Mouse (Mus musculus): Measurements from ENCODE around the gene Inip. TPM values are rescaled to one million over a fixed set of nuclear protein-coding genes. Genes with fewer than 3 reads are reported as not detected.

Gene Inip
- 10 to 100 TPM; 23.6 to 25.6 TPM for total RNA-seq (2021)
- long read RNA-seq, experiment 1, transcript Inip-203 (3 exons, 1,654 nt): major isoform, 11 of 25 reads
- long read RNA-seq, experiment 1, transcript Inip-201 (5 exons, 3,237 nt): minor isoform, 9 of 25 reads
- long read RNA-seq, experiment 1, partial matches to known transcripts: 0 of 25 reads
- long read RNA-seq, experiment 1, other reads (novel, unspliced or antisense): 3 of 25 reads
- long read RNA-seq, experiment 2, transcript Inip-201 (5 exons, 3,237 nt): major isoform, 19 of 39 reads
- long read RNA-seq, experiment 2, transcript Inip-203 (3 exons, 1,654 nt): minor isoform, 12 of 39 reads
- long read RNA-seq, experiment 2, partial matches to known transcripts: 0 of 39 reads
- long read RNA-seq, experiment 2, other reads (novel, unspliced or antisense): 4 of 39 reads

DNA sequence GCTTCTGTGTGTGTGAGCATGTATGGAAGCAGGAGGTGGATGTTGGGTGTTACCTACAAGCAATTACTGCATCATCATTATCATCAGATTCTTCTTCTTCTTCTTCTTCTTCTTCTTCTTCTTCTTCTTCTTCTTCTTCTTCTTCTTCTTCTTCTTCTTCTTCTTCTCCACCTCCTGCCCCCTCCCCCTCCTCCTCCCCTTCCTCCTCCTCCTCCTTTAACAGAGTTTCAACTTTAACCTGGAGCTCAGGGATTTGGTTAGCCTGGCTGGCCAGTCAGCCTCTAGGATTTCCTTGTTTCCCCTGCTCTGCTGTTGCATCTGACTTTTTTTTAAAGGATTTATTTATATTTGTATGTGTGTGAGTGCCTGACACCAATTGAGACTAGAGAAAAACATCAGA, at the start of gene Inip:
Gene Inip, minus strand, starts transcription at position 101 of the 400 bp plus-strand sequence.
- TF ChIP-seq CTCF (conservative IDR thresholded peaks at IDR 0.05): no peak
- H3K4me3 ChIP-seq: no peak within 1 kb of the TSS
- H3K27ac ChIP-seq: peak within 1 kb of the TSS; percentile 84
- DNase-seq (ENCODE audit: low spot score in 2 of 2): no peak

DNA sequence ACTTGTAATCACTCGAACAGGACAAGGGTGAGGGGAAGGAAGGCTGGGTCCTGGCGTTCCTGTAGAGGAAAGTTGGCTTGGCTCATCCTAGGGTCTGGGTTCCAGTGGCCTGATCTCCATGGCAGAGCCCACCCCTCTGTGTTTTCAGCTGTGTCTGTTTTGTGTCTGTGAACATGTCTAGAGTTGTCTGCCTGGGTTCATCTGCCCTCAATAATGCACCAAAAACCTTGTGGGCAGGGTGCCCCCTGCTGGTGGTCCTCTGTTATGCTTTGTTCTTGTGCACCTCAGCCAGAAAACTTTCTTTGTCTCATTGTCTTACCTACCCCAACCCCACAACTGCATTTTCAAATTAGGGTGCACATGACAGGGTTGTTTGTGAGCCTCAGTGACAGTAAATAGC, 48.8 kb upstream of the Inip start:
- Histone ChIP-seq H3K4me3 (no peak overlapping the region), H3K27ac (peak overlapping the region; percentile 78; the same call in 1 of the 2 replicates)
- TF ChIP-seq CTCF (conservative IDR thresholded peaks at IDR 0.05): peak; percentile 87
- peak; percentile 63 to 81 for DNase-seq (ENCODE audit: low spot score in 2 of 2)

GRCm38 (mm10) chr4:59847447-59847846, 46.1 kb upstream of the Inip start:
- Histone ChIP-seq H3K4me3 (no peak overlapping the region), H3K27ac (peak overlapping the region; percentile 12; the same call in 1 of the 2 replicates)
- no peak for TF ChIP-seq CTCF (conservative IDR thresholded peaks at IDR 0.05)
- DNase-seq (ENCODE audit: low spot score in 2 of 2): no peak

DNA sequence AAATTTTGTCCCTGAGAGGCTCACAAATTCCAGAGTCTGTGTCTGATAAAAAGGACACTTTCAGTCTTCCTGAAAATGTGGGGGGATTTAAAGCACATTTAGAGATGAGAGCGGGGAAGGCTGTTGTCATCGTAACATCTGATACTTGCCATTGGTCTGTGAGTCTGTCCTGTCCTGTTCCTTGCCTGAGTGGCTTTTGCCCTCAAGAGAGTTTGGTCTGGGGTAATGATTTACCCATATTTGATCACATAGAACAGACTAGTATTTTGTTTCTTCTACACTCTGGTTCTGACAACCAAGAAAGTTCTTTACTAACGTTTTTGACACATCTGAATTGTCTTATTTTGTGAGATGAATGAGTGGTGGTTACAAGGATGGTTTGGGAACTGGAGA, 43.9 kb upstream of the Inip start:
- H3K27ac ChIP-seq: peak overlapping the region; percentile 12; the same call in 1 of the 2 replicates
- no peak for DNase-seq (ENCODE audit: low spot score in 2 of 2)
- TF ChIP-seq CTCF (conservative IDR thresholded peaks at IDR 0.05): no peak
- H3K4me3 ChIP-seq: no peak overlapping the region

DNA sequence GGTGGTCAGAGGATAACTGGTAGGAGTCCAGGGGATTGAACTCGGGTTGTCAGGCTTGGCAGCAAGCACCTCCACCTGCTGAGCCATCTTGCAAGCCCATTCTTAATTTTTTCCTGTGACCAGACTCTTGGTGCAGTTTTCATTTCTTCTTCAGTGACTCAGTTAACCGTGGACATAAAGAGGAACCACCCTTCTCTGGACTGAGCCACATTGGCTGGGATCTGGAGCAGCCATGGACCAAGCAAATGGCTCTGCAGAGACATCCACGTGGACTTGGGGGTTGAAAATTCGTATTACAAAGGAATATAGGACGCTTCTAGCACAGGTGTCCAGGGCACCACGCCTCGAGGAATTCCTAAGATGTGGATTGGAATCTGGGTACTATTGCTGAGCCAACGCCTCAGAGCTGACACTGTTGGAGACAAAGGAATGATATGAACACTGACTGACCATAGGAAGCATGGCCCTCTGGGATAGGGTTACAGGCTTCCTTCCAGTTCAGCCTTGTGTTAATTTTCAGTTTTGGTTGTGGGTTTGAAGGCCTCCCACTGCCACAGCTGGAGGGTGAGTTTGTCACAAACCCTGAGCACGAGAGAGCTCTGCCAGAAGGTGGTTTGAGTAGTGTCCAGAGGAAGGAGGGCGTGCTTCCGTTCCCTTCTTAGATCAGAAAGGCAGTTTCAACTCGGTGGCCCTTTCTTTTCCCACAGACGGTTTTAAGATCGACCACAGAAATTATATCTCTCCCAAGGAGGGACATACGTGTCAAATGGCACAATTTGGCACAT, 43.3 kb upstream of the Inip start:
- Histone ChIP-seq H3K4me3 (no peak overlapping the region), H3K27ac (peak overlapping the region; percentile 12; the same call in 1 of the 2 replicates)
- TF ChIP-seq CTCF (conservative IDR thresholded peaks at IDR 0.05): no peak
- no peak for DNase-seq (ENCODE audit: low spot score in 2 of 2)

DNA sequence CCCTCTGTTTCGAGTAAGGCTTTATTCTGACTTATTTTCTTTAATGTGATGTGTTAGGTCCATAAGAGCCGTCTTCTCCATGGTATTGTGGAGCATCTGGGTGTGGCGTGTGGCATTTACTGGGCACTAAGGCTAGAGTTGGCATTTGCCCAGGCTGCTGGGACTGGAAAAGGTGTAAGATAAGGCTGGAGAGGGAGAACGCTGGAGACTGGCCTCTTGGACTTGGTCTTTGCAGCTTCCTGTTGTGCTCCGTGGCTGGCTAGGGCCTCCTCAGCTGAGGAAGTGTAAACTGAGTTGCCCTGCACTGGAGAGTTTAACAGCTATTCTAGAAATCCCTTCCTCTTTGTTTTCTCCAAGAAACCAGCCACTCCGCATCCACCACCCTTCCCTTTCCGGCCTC, 36.3 kb upstream of the Inip start:
- TF ChIP-seq CTCF (conservative IDR thresholded peaks at IDR 0.05): no peak
- Histone ChIP-seq H3K27ac (peak overlapping the region; percentile 25; the same call in 1 of the 2 replicates), H3K4me3 (no peak overlapping the region)
- no peak for DNase-seq (ENCODE audit: low spot score in 2 of 2)

GRCm38 (mm10) chr4:59832810-59833209, 31.4 kb upstream of the Inip start:
- DNase-seq (ENCODE audit: low spot score in 2 of 2): no peak
- no peak for TF ChIP-seq CTCF (conservative IDR thresholded peaks at IDR 0.05)
- no peak overlapping the region for H3K4me3 ChIP-seq
- no peak overlapping the region for H3K27ac ChIP-seq

DNA sequence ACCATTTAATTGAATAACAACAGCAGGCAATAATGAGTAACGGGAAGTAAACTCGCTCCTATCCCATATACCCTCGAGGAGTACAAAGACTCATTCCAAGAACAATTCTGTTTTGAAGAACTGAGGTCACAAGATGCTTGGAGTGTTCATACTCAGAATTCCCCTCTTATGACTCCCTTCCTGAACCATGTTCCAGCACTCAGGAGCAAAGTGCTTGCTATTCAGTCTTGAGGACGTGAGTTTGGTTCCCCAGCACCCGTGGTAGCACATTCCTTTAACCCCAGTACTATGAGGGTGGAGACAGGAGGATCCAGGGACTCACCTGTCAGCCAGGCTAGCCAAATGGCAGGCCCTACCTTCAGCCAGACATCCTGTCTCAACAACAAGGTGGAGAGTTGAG, 29.6 kb upstream of the Inip start:
- no peak for DNase-seq (ENCODE audit: low spot score in 2 of 2)
- Histone ChIP-seq H3K4me3 (no peak overlapping the region), H3K27ac (no peak overlapping the region)
- no peak for TF ChIP-seq CTCF (conservative IDR thresholded peaks at IDR 0.05)

GRCm38 (mm10) chr4:59829072-59829471, 27.7 kb upstream of the Inip start:
- Histone ChIP-seq H3K4me3 (no peak overlapping the region), H3K27ac (peak overlapping the region; percentile 37; the same call in 1 of the 2 replicates)
- no peak for TF ChIP-seq CTCF (conservative IDR thresholded peaks at IDR 0.05)
- DNase-seq (ENCODE audit: low spot score in 2 of 2): no peak

DNA sequence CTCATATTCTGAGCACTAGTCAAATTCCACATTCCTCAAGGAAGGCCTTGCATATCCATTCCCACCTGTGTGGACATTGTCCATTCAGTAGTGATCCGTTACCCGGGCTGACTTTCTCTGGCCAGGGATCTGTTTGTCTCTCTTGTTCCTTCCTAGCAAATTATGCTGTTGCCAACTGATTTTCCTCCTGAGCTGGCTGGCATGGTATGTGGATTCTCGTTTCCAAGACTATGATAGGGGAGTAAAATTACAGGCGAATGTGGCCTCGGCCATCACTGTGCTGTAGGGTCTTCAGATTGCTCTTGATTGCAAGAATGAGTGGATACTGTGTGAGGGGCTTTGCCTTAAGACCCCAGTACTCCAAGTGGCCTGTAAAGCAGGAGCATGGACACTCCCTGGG, 25.0 kb upstream of the Inip start:
- no peak for TF ChIP-seq CTCF (conservative IDR thresholded peaks at IDR 0.05)
- DNase-seq (ENCODE audit: low spot score in 2 of 2): no peak
- H3K27ac ChIP-seq: peak overlapping the region; percentile 73
- H3K4me3 ChIP-seq: no peak overlapping the region

DNA sequence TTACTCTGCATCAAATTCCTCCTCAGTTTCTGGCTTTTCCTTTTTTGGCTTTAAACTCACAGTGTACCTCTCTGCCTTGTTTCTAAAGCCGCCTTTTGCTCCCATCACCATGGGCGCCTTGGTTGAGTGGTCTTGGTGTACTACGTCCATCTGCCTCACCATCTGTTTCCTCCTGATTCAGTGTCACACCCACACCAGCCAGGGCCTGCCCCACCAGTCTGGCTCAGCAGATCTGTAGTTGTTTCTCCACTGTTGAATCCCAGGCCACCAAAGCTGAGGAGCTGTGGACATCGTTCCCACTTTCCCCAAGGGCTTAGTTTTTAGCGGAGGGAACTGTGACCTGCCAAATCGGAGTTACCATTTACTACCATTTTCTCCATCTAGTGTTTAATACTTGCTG, 24.2 kb upstream of the Inip start:
- Histone ChIP-seq H3K27ac (peak overlapping the region; percentile 73), H3K4me3 (no peak overlapping the region)
- peak; percentile 64 to 74 for DNase-seq (ENCODE audit: low spot score in 2 of 2)
- TF ChIP-seq CTCF (conservative IDR thresholded peaks at IDR 0.05): no peak

DNA sequence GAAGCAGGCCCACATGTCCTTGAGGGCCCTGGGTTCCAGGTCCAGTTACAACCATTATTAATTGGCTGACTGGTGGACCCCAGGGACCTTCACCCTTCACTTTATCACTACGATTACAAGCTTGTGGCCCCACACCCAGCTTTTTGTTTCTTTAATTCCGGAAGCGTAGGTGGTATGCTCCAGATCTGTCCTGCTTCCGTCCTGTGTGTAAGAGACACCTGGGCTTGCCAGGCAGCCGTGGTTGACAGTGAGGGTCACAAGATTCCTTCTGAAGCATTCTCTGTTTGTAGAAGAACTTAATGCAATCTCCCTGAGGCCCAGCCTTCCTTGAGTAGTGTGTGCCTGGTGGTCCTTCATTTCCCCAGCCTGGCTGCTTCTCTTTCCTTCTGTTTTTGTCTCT, 23.5 kb upstream of the Inip start:
- DNase-seq (ENCODE audit: low spot score in 2 of 2): no peak
- TF ChIP-seq CTCF (conservative IDR thresholded peaks at IDR 0.05): no peak
- Histone ChIP-seq H3K4me3 (no peak overlapping the region), H3K27ac (peak overlapping the region; percentile 73)

- peak; percentile 59 to 65 for DNase-seq (ENCODE audit: low spot score in 2 of 2)
- peak overlapping the region; percentile 73 for H3K27ac ChIP-seq
- H3K4me3 ChIP-seq: no peak overlapping the region
- no peak for TF ChIP-seq CTCF (conservative IDR thresholded peaks at IDR 0.05)
Observed at GRCm38 (mm10) chr4:59823470-59823869, 22.1 kb upstream of the Inip start.

All from layer of hippocampus, adult 2 months (tissue).